Mouse (Mus musculus) MEL (cell line): ENCODE data around the gene Zdhhc14. TPM values are rescaled to one million over a fixed set of nuclear protein-coding genes. Genes with fewer than 3 reads are reported as not detected.
A peak's percentile ranks its signal among the peaks of the same experiment; 100 is the strongest.

Source experiments
- DNase-seq: peaks from one replicate; pipeline ENCODE4 v3.0.0; 2011; ENCODE audit warnings: low read depth, low spot score
- H3K27ac ChIP-seq: 2 replicates; pipeline ENCODE4 v1.5.1; 2012; ENCODE audit warnings: low read depth, mild to moderate bottlenecking, control low read depth, low read length, moderate library complexity; ENCODE audit not compliant: control insufficient read depth
- H3K27me3 ChIP-seq, 2 experiments: fragments of 150-350 bp in 1 of 2; sonication (generic) in 1 of 2; 2 replicates each; pipeline ENCODE4 v1.6.1; 2012; ENCODE audit warnings: low read length in 2 of 2, mild to moderate bottlenecking in 2 of 2, improper control_type of control experiment in 1 of 2, moderate library complexity in 1 of 2; ENCODE audit not compliant: insufficient read depth in 2 of 2, control insufficient read depth in 1 of 2
- H3K36me3 ChIP-seq, 2 experiments: 2 replicates each; pipeline ENCODE4 v1.6.1; 2012 to 2014; ENCODE audit warnings: low read length in 2 of 2, improper control_type of control experiment in 1 of 2, inconsistent platforms in 1 of 2, mild to moderate bottlenecking in 1 of 2; ENCODE audit not compliant: insufficient read depth in 2 of 2, control insufficient read depth in 1 of 2
- H3K4me1 ChIP-seq, 2 experiments: fragments of 150-350 bp in 1 of 2; sonication (generic) in 1 of 2; 2 replicates each; pipeline ENCODE4 v1.6.1; 2012; ENCODE audit warnings: low read length in 2 of 2, improper control_type of control experiment in 1 of 2, mild to moderate bottlenecking in 1 of 2; ENCODE audit not compliant: insufficient read depth in 2 of 2, control insufficient read depth in 1 of 2
- H3K4me3 ChIP-seq, 2 experiments: fragments of 150-350 bp in 1 of 2; sonication (generic) in 1 of 2; 2 replicates each; pipeline ENCODE4 v1.5.1; 2012; ENCODE audit warnings: low read depth in 2 of 2, low read length in 2 of 2, mild to moderate bottlenecking in 2 of 2, moderate library complexity in 2 of 2, control low read depth in 1 of 2, improper control_type of control experiment in 1 of 2; ENCODE audit not compliant: control insufficient read depth in 1 of 2, insufficient read depth in 1 of 2
- H3K79me2 ChIP-seq: 2 replicates; pipeline ENCODE4 v1.6.1; 2012; ENCODE audit warnings: mild to moderate bottlenecking, low read length, moderate library complexity; ENCODE audit not compliant: control insufficient read depth, poor library complexity, insufficient read depth
- H3K9ac ChIP-seq: 2 replicates; pipeline ENCODE4 v1.6.1; 2012; ENCODE audit warnings: low read depth, mild to moderate bottlenecking, control low read depth, low read length, moderate library complexity; ENCODE audit not compliant: control insufficient read depth, poor library complexity, severe bottlenecking
- H3K9me3 ChIP-seq: fragments of 150-350 bp; sonication (generic); replicated peaks from 2 replicates; pipeline ENCODE4 v1.6.1; 2012; ENCODE audit warnings: mild to moderate bottlenecking, low read length, improper control_type of control experiment, moderate library complexity; ENCODE audit not compliant: insufficient read depth
- BHLHE40 ChIP-seq: IDR thresholded peaks from 2 replicates; pipeline ENCODE4 v1.6.1; 2012; ENCODE audit warnings: low read depth, mild to moderate bottlenecking, inconsistent platforms, low read length, improper control_type of control experiment, borderline replicate concordance
- CHD1 ChIP-seq: IDR thresholded peaks from 2 replicates; pipeline ENCODE4 v1.6.1; 2012; ENCODE audit warnings: low read depth, mild to moderate bottlenecking, inconsistent platforms, low read length, improper control_type of control experiment
- CHD2 ChIP-seq: IDR thresholded peaks from 2 replicates; pipeline ENCODE4 v1.6.1; 2011; ENCODE audit warnings: low read length, improper control_type of control experiment
- CTCF ChIP-seq, 3 experiments: IDR thresholded peaks in 2 of 3; conservative IDR thresholded peaks in 1 of 3; 2 replicates each; pipeline ENCODE4 v1.5.1; 2011 to 2012; ENCODE audit warnings: low read length in 3 of 3, low read depth in 2 of 3, mild to moderate bottlenecking in 2 of 3, improper control_type of control experiment in 1 of 3, inconsistent platforms in 1 of 3, mixed read lengths in 1 of 3, moderate library complexity in 1 of 3; ENCODE audit not compliant: control insufficient read depth in 1 of 3, insufficient read depth in 1 of 3, poor library complexity in 1 of 3, severe bottlenecking in 1 of 3
- E2F4 ChIP-seq: IDR thresholded peaks from 2 replicates; pipeline ENCODE4 v1.6.1; 2011; ENCODE audit warnings: low read depth, low read length, improper control_type of control experiment, borderline replicate concordance
- ELF1 ChIP-seq: IDR thresholded peaks from 2 replicates; pipeline ENCODE4 v1.6.1; 2014; ENCODE audit warnings: low read depth, mild to moderate bottlenecking, inconsistent platforms, low read length, improper control_type of control experiment, moderate library complexity
- EP300 ChIP-seq, 2 experiments: IDR thresholded peaks; 2 replicates each; pipeline ENCODE4 v1.6.1; 2011; ENCODE audit warnings: improper control_type of control experiment in 2 of 2, low read length in 2 of 2, low read depth in 1 of 2, mild to moderate bottlenecking in 1 of 2
- ETS1 ChIP-seq: IDR thresholded peaks from 2 replicates; pipeline ENCODE4 v1.6.1; 2012; ENCODE audit warnings: low read depth, mild to moderate bottlenecking, inconsistent platforms, low read length, improper control_type of control experiment, moderate library complexity
- GABPA ChIP-seq: IDR thresholded peaks from 2 replicates; pipeline ENCODE4 v1.6.1; 2012; ENCODE audit warnings: low read depth, mild to moderate bottlenecking, inconsistent platforms, low read length, improper control_type of control experiment, moderate library complexity
- GATA1 ChIP-seq: IDR thresholded peaks from 2 replicates; pipeline ENCODE4 v1.6.1; 2011; ENCODE audit warnings: low read depth, low read length, improper control_type of control experiment
- HCFC1 ChIP-seq: IDR thresholded peaks from 2 replicates; pipeline ENCODE4 v1.6.1; 2012; ENCODE audit warnings: low read depth, mild to moderate bottlenecking, inconsistent platforms, low read length, improper control_type of control experiment, moderate library complexity
- JUND ChIP-seq: IDR thresholded peaks from 2 replicates; pipeline ENCODE4 v1.6.1; 2011; ENCODE audit warnings: low read depth, mild to moderate bottlenecking, improper control_type of control experiment, low read length
- KAT2A ChIP-seq: conservative IDR thresholded peaks from 2 replicates; pipeline ENCODE4 v1.6.1; 2012; ENCODE audit warnings: low read depth, low read length, improper control_type of control experiment, inconsistent platforms
- MAFK ChIP-seq: IDR thresholded peaks from 2 replicates; pipeline ENCODE4 v1.6.1; 2011; ENCODE audit warnings: low read depth, mild to moderate bottlenecking, low read length, improper control_type of control experiment, borderline replicate concordance
- MAX ChIP-seq: IDR thresholded peaks from 2 replicates; pipeline ENCODE4 v1.6.1; 2011; ENCODE audit warnings: low read length, improper control_type of control experiment
- MAZ ChIP-seq: IDR thresholded peaks from 2 replicates; pipeline ENCODE4 v1.6.1; 2012; ENCODE audit warnings: low read depth, mild to moderate bottlenecking, inconsistent platforms, low read length, improper control_type of control experiment
- MEF2A ChIP-seq: IDR thresholded peaks from 2 replicates; pipeline ENCODE4 v1.6.1; 2014; ENCODE audit warnings: low read depth, mild to moderate bottlenecking, inconsistent platforms, low read length, improper control_type of control experiment; ENCODE audit not compliant: poor library complexity, insufficient replicate concordance, severe bottlenecking; ENCODE audit errors: extremely low read depth
- MXI1 ChIP-seq: IDR thresholded peaks from 2 replicates; pipeline ENCODE4 v1.6.1; 2011; ENCODE audit warnings: mild to moderate bottlenecking, low read depth, low read length, improper control_type of control experiment
- MYB ChIP-seq: IDR thresholded peaks from 2 replicates; pipeline ENCODE4 v1.6.1; 2011; ENCODE audit warnings: mild to moderate bottlenecking, low read depth, low read length, improper control_type of control experiment
- MYC ChIP-seq: IDR thresholded peaks from 2 replicates; pipeline ENCODE4 v1.6.1; 2011; ENCODE audit warnings: low read depth, mild to moderate bottlenecking, low read length, improper control_type of control experiment, moderate library complexity
- NELFE ChIP-seq: IDR thresholded peaks from 2 replicates; pipeline ENCODE4 v1.6.1; 2011; ENCODE audit warnings: low read depth, low read length, improper control_type of control experiment
- POLR2AphosphoS2 ChIP-seq: IDR thresholded peaks from 2 replicates; pipeline ENCODE4 v1.6.1; 2011; ENCODE audit warnings: low read length, improper control_type of control experiment
- POLR2AphosphoS5 ChIP-seq: IDR thresholded peaks from 2 replicates; pipeline ENCODE4 v1.6.1; 2012; ENCODE audit warnings: low read depth, borderline replicate concordance, mild to moderate bottlenecking, inconsistent platforms, low read length, moderate library complexity, mixed read lengths
- RAD21 ChIP-seq: IDR thresholded peaks from 2 replicates; pipeline ENCODE4 v1.6.1; 2011; ENCODE audit warnings: mild to moderate bottlenecking, low read depth, low read length, improper control_type of control experiment
- RCOR1 ChIP-seq: IDR thresholded peaks from 2 replicates; pipeline ENCODE4 v1.6.1; 2012; ENCODE audit warnings: low read depth, mild to moderate bottlenecking, inconsistent platforms, low read length, improper control_type of control experiment
- SIN3A ChIP-seq: IDR thresholded peaks from 2 replicates; pipeline ENCODE4 v1.6.1; 2012; ENCODE audit warnings: low read length, improper control_type of control experiment, inconsistent platforms
- SMC3 ChIP-seq: IDR thresholded peaks from 2 replicates; pipeline ENCODE4 v1.6.1; 2011; ENCODE audit warnings: low read depth, low read length, improper control_type of control experiment
- TAL1 ChIP-seq: IDR thresholded peaks from 2 replicates; pipeline ENCODE4 v1.6.1; 2012; ENCODE audit warnings: mild to moderate bottlenecking, inconsistent platforms, low read length, moderate library complexity, mixed read lengths
- TBP ChIP-seq: IDR thresholded peaks from 2 replicates; pipeline ENCODE4 v1.8.0; 2011; ENCODE audit warnings: low read depth, low read length, improper control_type of control experiment
- TCF12 ChIP-seq: IDR thresholded peaks from 2 replicates; pipeline ENCODE4 v1.6.1; 2014; ENCODE audit warnings: low read depth, mild to moderate bottlenecking, inconsistent platforms, low read length, improper control_type of control experiment, moderate library complexity
- UBTF ChIP-seq: IDR thresholded peaks from 2 replicates; pipeline ENCODE4 v1.6.1; 2012; ENCODE audit warnings: low read depth, mild to moderate bottlenecking, inconsistent platforms, low read length, improper control_type of control experiment, moderate library complexity, borderline replicate concordance; ENCODE audit not compliant: insufficient read depth
- USF1 ChIP-seq: IDR thresholded peaks from 2 replicates; pipeline ENCODE4 v1.6.1; 2014; ENCODE audit warnings: low read depth, mild to moderate bottlenecking, inconsistent platforms, low read length, improper control_type of control experiment, moderate library complexity
- USF2 ChIP-seq, 2 experiments: IDR thresholded peaks; 2 replicates each; pipeline ENCODE4 v1.6.1; 2011 to 2012; ENCODE audit warnings: improper control_type of control experiment in 2 of 2, low read length in 2 of 2, borderline replicate concordance in 1 of 2, inconsistent platforms in 1 of 2, low read depth in 1 of 2, mild to moderate bottlenecking in 1 of 2; ENCODE audit not compliant: insufficient read depth in 1 of 2
- ZC3H11A ChIP-seq: IDR thresholded peaks from 2 replicates; pipeline ENCODE4 v1.6.1; 2012; ENCODE audit warnings: low read depth, mild to moderate bottlenecking, inconsistent platforms, low read length, improper control_type of control experiment
- ZKSCAN1 ChIP-seq: IDR thresholded peaks from 2 replicates; pipeline ENCODE4 v1.6.1; 2012; ENCODE audit warnings: low read depth, mild to moderate bottlenecking, inconsistent platforms, low read length, improper control_type of control experiment, moderate library complexity
- ZMIZ1 ChIP-seq: IDR thresholded peaks from 2 replicates; pipeline ENCODE4 v1.6.1; 2012; ENCODE audit warnings: low read depth, mild to moderate bottlenecking, inconsistent platforms, low read length, improper control_type of control experiment, moderate library complexity
- ZNF384 ChIP-seq: IDR thresholded peaks from 2 replicates; pipeline ENCODE4 v1.6.1; 2012; ENCODE audit warnings: low read depth, mild to moderate bottlenecking, inconsistent platforms, low read length, improper control_type of control experiment
- polyA plus RNA-seq, 2 experiments: library from polyadenylated mRNA; stranded (reverse) in 1 of 2; unstranded in 1 of 2; fragments of >175 nt in 1 of 2; fragments of >200 nt in 1 of 2; gene quantifications; 2 replicates each; pipeline versions ENCODE4 v1.2.1 to v1.2.4; 2012; ENCODE audit warnings: low replicate concordance in 2 of 2, low read depth in 1 of 2; ENCODE audit not compliant: insufficient read length in 2 of 2, insufficient read depth in 1 of 2, missing spikeins in 1 of 2
- total RNA-seq: library from RNA; depleted of rRNA; stranded (reverse); fragments of 300-350 nt; gene quantifications from 2 replicates; pipeline ENCODE4 v1.2.3, GENCODE M21; 2012

Zdhhc14 gene
- total and polyA plus RNA-seq, 3 experiments: 3.4 to 4.9 TPM; not detected in 1

GRCm38 (mm10) chr17:5793593-5793992 is 301.2 kb downstream of the Zdhhc14 start:
- Histone ChIP-seq H3K4me1 (peaks cover 26 to 61% of the 10 kb centered on the region in 2 experiments), H3K27ac (peak overlapping the region; percentile 75)
- TF ChIP-seq CHD2 (no peak), SIN3A (0 out of 2 replicates have a peak, but pooled peaks have one; percentile 19), ZMIZ1 (no peak), MEF2A (no peak), E2F4 (no peak), RCOR1 (0 out of 2 replicates have a peak, but pooled peaks have one; percentile 27), ZKSCAN1 (no peak), GABPA (no peak), UBTF (no peak), ZC3H11A (no peak), MAZ (no peak), USF2 (IDR thresholded peaks at IDR 0.05; ENCODE audit: borderline replicate concordance in 1 of 2, insufficient read depth in 1 of 2, low read depth in 1 of 2, low read length in 2 of 2) (no peak), JUND (no peak), USF1 (no peak), TAL1 (no peak), RAD21 (no peak), MAX (no peak), EP300 (IDR thresholded peaks at IDR 0.05; ENCODE audit: low read depth in 1 of 2, low read length in 2 of 2) (peak; percentile 66 to 70; a peak in 3 of 4 replicates), ETS1 (peak; percentile 73), MYC (no peak; the same call in 1 of the 2 replicates), NELFE (no peak; the same call in 1 of the 2 replicates), SMC3 (no peak), MXI1 (no peak), TBP (no peak), POLR2AphosphoS5 (no peak), TCF12 (peak; percentile 43; the same call in 1 of the 2 replicates), BHLHE40 (no peak), ELF1 (0 out of 2 replicates have a peak, but pooled peaks have one; percentile 3), KAT2A (no peak), CTCF (IDR thresholded peaks at IDR 0.05 in 2 of 3, conservative IDR thresholded peaks at IDR 0.05 in 1 of 3; ENCODE audit: control insufficient read depth in 1 of 3, insufficient read depth in 1 of 3, low read depth in 2 of 3, low read length in 3 of 3, poor library complexity in 1 of 3, severe bottlenecking in 1 of 3) (no peak), MAFK (no peak), MYB (no peak), CHD1 (no peak), ZNF384 (no peak), HCFC1 (no peak; the same call in 1 of the 2 replicates), GATA1 (peak; percentile 83), POLR2AphosphoS2 (no peak)

More at GRCm38 (mm10) chr17:5793593-5793992, 301.2 kb downstream of the Zdhhc14 start:
- Histone ChIP-seq H3K79me2 (peaks cover under 1% of the 10 kb centered on the region; the same call in 1 of the 2 replicates), H3K27me3 (no peaks in the 10 kb centered on the region), H3K36me3 (peaks cover 0 to 57% of the 10 kb centered on the region in 2 experiments; a peak in 2 of 4 replicates), H3K4me3 (no peak overlapping the region), H3K9ac (peak overlapping the region; percentile 37), H3K9me3 (no peaks in the 10 kb centered on the region)
- DNase-seq: peak; percentile 81
